Mouse (Mus musculus) MEL (cell line): ENCODE data around the gene Bsn. TPM values are rescaled to one million over a fixed set of nuclear protein-coding genes. Genes with fewer than 3 reads are reported as not detected.

Experiments used
- DNase-seq: peaks from one replicate; pipeline ENCODE4 v3.0.0; 2011; ENCODE audit warnings: low read depth, low spot score
- H3K27ac ChIP-seq: 2 replicates; pipeline ENCODE4 v1.5.1; 2012; ENCODE audit warnings: low read depth, mild to moderate bottlenecking, control low read depth, low read length, moderate library complexity; ENCODE audit not compliant: control insufficient read depth
- H3K27me3 ChIP-seq, 2 experiments: fragments of 150-350 bp in 1 of 2; sonication (generic) in 1 of 2; 2 replicates each; pipeline ENCODE4 v1.6.1; 2012; ENCODE audit warnings: low read length in 2 of 2, mild to moderate bottlenecking in 2 of 2, improper control_type of control experiment in 1 of 2, moderate library complexity in 1 of 2; ENCODE audit not compliant: insufficient read depth in 2 of 2, control insufficient read depth in 1 of 2
- H3K36me3 ChIP-seq, 2 experiments: 2 replicates each; pipeline ENCODE4 v1.6.1; 2012 to 2014; ENCODE audit warnings: low read length in 2 of 2, improper control_type of control experiment in 1 of 2, inconsistent platforms in 1 of 2, mild to moderate bottlenecking in 1 of 2; ENCODE audit not compliant: insufficient read depth in 2 of 2, control insufficient read depth in 1 of 2
- H3K4me1 ChIP-seq, 2 experiments: fragments of 150-350 bp in 1 of 2; sonication (generic) in 1 of 2; 2 replicates each; pipeline ENCODE4 v1.6.1; 2012; ENCODE audit warnings: low read length in 2 of 2, improper control_type of control experiment in 1 of 2, mild to moderate bottlenecking in 1 of 2; ENCODE audit not compliant: insufficient read depth in 2 of 2, control insufficient read depth in 1 of 2
- H3K4me3 ChIP-seq, 2 experiments: fragments of 150-350 bp in 1 of 2; sonication (generic) in 1 of 2; 2 replicates each; pipeline ENCODE4 v1.5.1; 2012; ENCODE audit warnings: low read depth in 2 of 2, low read length in 2 of 2, mild to moderate bottlenecking in 2 of 2, moderate library complexity in 2 of 2, control low read depth in 1 of 2, improper control_type of control experiment in 1 of 2; ENCODE audit not compliant: control insufficient read depth in 1 of 2, insufficient read depth in 1 of 2
- H3K79me2 ChIP-seq: 2 replicates; pipeline ENCODE4 v1.6.1; 2012; ENCODE audit warnings: mild to moderate bottlenecking, low read length, moderate library complexity; ENCODE audit not compliant: control insufficient read depth, poor library complexity, insufficient read depth
- H3K9ac ChIP-seq: 2 replicates; pipeline ENCODE4 v1.6.1; 2012; ENCODE audit warnings: low read depth, mild to moderate bottlenecking, control low read depth, low read length, moderate library complexity; ENCODE audit not compliant: control insufficient read depth, poor library complexity, severe bottlenecking
- H3K9me3 ChIP-seq: fragments of 150-350 bp; sonication (generic); replicated peaks from 2 replicates; pipeline ENCODE4 v1.6.1; 2012; ENCODE audit warnings: mild to moderate bottlenecking, low read length, improper control_type of control experiment, moderate library complexity; ENCODE audit not compliant: insufficient read depth
- BHLHE40 ChIP-seq: IDR thresholded peaks from 2 replicates; pipeline ENCODE4 v1.6.1; 2012; ENCODE audit warnings: low read depth, mild to moderate bottlenecking, inconsistent platforms, low read length, improper control_type of control experiment, borderline replicate concordance
- CTCF ChIP-seq, 3 experiments: IDR thresholded peaks in 2 of 3; conservative IDR thresholded peaks in 1 of 3; 2 replicates each; pipeline ENCODE4 v1.5.1; 2011 to 2012; ENCODE audit warnings: low read length in 3 of 3, low read depth in 2 of 3, mild to moderate bottlenecking in 2 of 3, improper control_type of control experiment in 1 of 3, inconsistent platforms in 1 of 3, mixed read lengths in 1 of 3, moderate library complexity in 1 of 3; ENCODE audit not compliant: control insufficient read depth in 1 of 3, insufficient read depth in 1 of 3, poor library complexity in 1 of 3, severe bottlenecking in 1 of 3
- E2F4 ChIP-seq: IDR thresholded peaks from 2 replicates; pipeline ENCODE4 v1.6.1; 2011; ENCODE audit warnings: low read depth, low read length, improper control_type of control experiment, borderline replicate concordance
- ELF1 ChIP-seq: IDR thresholded peaks from 2 replicates; pipeline ENCODE4 v1.6.1; 2014; ENCODE audit warnings: low read depth, mild to moderate bottlenecking, inconsistent platforms, low read length, improper control_type of control experiment, moderate library complexity
- ETS1 ChIP-seq: IDR thresholded peaks from 2 replicates; pipeline ENCODE4 v1.6.1; 2012; ENCODE audit warnings: low read depth, mild to moderate bottlenecking, inconsistent platforms, low read length, improper control_type of control experiment, moderate library complexity
- HCFC1 ChIP-seq: IDR thresholded peaks from 2 replicates; pipeline ENCODE4 v1.6.1; 2012; ENCODE audit warnings: low read depth, mild to moderate bottlenecking, inconsistent platforms, low read length, improper control_type of control experiment, moderate library complexity
- MAX ChIP-seq: IDR thresholded peaks from 2 replicates; pipeline ENCODE4 v1.6.1; 2011; ENCODE audit warnings: low read length, improper control_type of control experiment
- MYB ChIP-seq: IDR thresholded peaks from 2 replicates; pipeline ENCODE4 v1.6.1; 2011; ENCODE audit warnings: mild to moderate bottlenecking, low read depth, low read length, improper control_type of control experiment
- MYC ChIP-seq: IDR thresholded peaks from 2 replicates; pipeline ENCODE4 v1.6.1; 2011; ENCODE audit warnings: low read depth, mild to moderate bottlenecking, low read length, improper control_type of control experiment, moderate library complexity
- NRF1 ChIP-seq: IDR thresholded peaks from 2 replicates; pipeline ENCODE4 v1.6.1; 2014; ENCODE audit warnings: low read depth, mild to moderate bottlenecking, inconsistent platforms, low read length, improper control_type of control experiment, moderate library complexity; ENCODE audit not compliant: poor library complexity, insufficient read depth, severe bottlenecking
- POLR2AphosphoS2 ChIP-seq: IDR thresholded peaks from 2 replicates; pipeline ENCODE4 v1.6.1; 2011; ENCODE audit warnings: low read length, improper control_type of control experiment
- RAD21 ChIP-seq: IDR thresholded peaks from 2 replicates; pipeline ENCODE4 v1.6.1; 2011; ENCODE audit warnings: mild to moderate bottlenecking, low read depth, low read length, improper control_type of control experiment
- SIN3A ChIP-seq: IDR thresholded peaks from 2 replicates; pipeline ENCODE4 v1.6.1; 2012; ENCODE audit warnings: low read length, improper control_type of control experiment, inconsistent platforms
- SMC3 ChIP-seq: IDR thresholded peaks from 2 replicates; pipeline ENCODE4 v1.6.1; 2011; ENCODE audit warnings: low read depth, low read length, improper control_type of control experiment
- TAL1 ChIP-seq: IDR thresholded peaks from 2 replicates; pipeline ENCODE4 v1.6.1; 2012; ENCODE audit warnings: mild to moderate bottlenecking, inconsistent platforms, low read length, moderate library complexity, mixed read lengths
- TBP ChIP-seq: IDR thresholded peaks from 2 replicates; pipeline ENCODE4 v1.8.0; 2011; ENCODE audit warnings: low read depth, low read length, improper control_type of control experiment
- UBTF ChIP-seq: IDR thresholded peaks from 2 replicates; pipeline ENCODE4 v1.6.1; 2012; ENCODE audit warnings: low read depth, mild to moderate bottlenecking, inconsistent platforms, low read length, improper control_type of control experiment, moderate library complexity, borderline replicate concordance; ENCODE audit not compliant: insufficient read depth
- USF1 ChIP-seq: IDR thresholded peaks from 2 replicates; pipeline ENCODE4 v1.6.1; 2014; ENCODE audit warnings: low read depth, mild to moderate bottlenecking, inconsistent platforms, low read length, improper control_type of control experiment, moderate library complexity
- ZKSCAN1 ChIP-seq: IDR thresholded peaks from 2 replicates; pipeline ENCODE4 v1.6.1; 2012; ENCODE audit warnings: low read depth, mild to moderate bottlenecking, inconsistent platforms, low read length, improper control_type of control experiment, moderate library complexity
- polyA plus RNA-seq, 2 experiments: library from polyadenylated mRNA; stranded (reverse) in 1 of 2; unstranded in 1 of 2; fragments of >175 nt in 1 of 2; fragments of >200 nt in 1 of 2; gene quantifications; 2 replicates each; pipeline versions ENCODE4 v1.2.1 to v1.2.4; 2012; ENCODE audit warnings: low replicate concordance in 2 of 2, low read depth in 1 of 2; ENCODE audit not compliant: insufficient read length in 2 of 2, insufficient read depth in 1 of 2, missing spikeins in 1 of 2
- total RNA-seq: library from RNA; depleted of rRNA; stranded (reverse); fragments of 300-350 nt; gene quantifications from 2 replicates; pipeline ENCODE4 v1.2.3, GENCODE M21; 2012

Gene Bsn
- total and polyA plus RNA-seq, 3 experiments: 3.5 to 5.6 TPM; not detected in 1

DNA sequence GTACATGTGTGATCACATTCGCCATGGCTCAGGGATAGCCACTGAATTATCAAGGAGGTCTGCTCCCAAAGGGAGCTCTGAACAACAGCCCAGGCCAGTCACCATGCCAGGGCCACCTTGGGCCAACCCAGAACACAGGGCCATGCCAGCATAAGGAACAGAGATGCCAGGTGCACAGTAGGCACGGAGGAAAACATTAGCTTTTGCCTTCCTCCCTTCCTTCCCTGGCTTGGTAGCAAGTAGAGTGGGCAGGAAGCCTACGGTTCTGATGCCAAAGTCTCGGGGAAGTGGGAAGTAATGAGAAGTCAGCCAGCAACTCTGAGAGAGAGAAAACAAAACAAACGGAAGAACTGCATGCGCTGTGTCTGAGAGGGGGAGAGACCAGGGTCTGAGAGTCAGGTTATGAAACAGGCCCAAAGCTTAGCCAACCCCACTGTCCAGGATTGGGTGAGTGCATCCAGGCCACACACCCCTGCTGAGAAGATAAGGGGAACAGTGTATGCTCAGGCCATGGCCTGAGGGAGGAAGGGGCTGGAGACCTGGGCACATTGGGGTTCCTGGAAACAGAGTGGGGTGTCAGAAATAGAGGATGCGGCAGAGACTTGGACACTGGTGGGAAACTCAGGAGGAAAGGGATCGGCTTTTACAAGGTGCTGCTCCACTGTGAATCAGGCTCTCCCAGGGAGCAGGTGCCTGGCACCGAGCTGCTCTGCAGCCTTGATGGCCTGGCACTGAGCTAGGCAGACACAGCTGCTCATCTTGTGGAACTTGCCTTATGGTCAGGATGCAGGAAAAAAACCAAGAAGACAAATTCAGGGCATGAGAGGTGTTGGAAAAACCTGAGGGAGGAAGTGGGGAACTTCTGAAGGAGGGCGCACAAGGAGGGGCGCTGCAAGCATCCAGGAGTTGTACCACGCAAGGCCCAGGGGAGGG is 36.4 kb downstream of the Bsn start:
- H3K79me2 ChIP-seq: no peaks in the 10 kb centered on the region
- no peak for TF ChIP-seq HCFC1
- no peak for TF ChIP-seq USF1
- no peak for TF ChIP-seq TAL1
- TF ChIP-seq ZKSCAN1: no peak
- no peak for TF ChIP-seq CTCF (IDR thresholded peaks at IDR 0.05 in 2 of 3, conservative IDR thresholded peaks at IDR 0.05 in 1 of 3; ENCODE audit: control insufficient read depth in 1 of 3, insufficient read depth in 1 of 3, low read depth in 2 of 3, low read length in 3 of 3, poor library complexity in 1 of 3, severe bottlenecking in 1 of 3)
- TF ChIP-seq, all 39 proteins: peak for 0
- DNase-seq: no peak
- H3K9me3 ChIP-seq: no peaks in the 10 kb centered on the region
- no peak overlapping the region for H3K27ac ChIP-seq
- H3K27me3 ChIP-seq: peaks cover 3 to 6% of the 10 kb centered on the region in 2 experiments
- H3K4me1 ChIP-seq: no peaks in the 10 kb centered on the region
- no peak overlapping the region for H3K9ac ChIP-seq
- H3K36me3 ChIP-seq: no peaks in the 10 kb centered on the region
- H3K4me3 ChIP-seq: no peak overlapping the region

DNA sequence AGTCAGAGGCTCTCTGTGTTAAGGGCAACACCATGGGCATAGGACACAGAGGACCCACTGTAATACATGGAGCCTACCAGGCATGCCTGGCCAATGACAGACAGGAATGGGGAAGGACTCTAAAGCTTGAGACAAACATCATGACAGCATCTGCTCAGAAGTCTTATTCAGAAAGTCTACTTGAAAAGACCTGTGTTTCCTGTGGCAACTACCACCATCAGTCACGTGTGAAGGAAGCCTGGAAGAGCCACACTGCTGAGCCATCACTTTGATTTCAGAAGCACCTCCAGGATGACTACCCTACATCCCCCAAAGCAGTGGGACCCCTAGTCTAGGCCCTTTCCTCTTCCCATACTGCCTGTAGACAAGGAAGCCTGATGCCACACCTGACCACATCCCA is 39.7 kb downstream of the Bsn start:
- no peak overlapping the region for H3K27ac ChIP-seq
- H3K27me3 ChIP-seq: peaks cover 3 to 4% of the 10 kb centered on the region in 2 experiments
- H3K79me2 ChIP-seq: no peaks in the 10 kb centered on the region
- no peak overlapping the region for H3K4me3 ChIP-seq
- H3K36me3 ChIP-seq: peaks cover 0 to 10% of the 10 kb centered on the region in 2 experiments; a peak in 2 of 4 replicates
- H3K4me1 ChIP-seq: peaks cover 7 to 16% of the 10 kb centered on the region in 2 experiments
- no peak for TF ChIP-seq MYB
- TF ChIP-seq HCFC1: no peak
- no peak for TF ChIP-seq ETS1
- TF ChIP-seq CTCF (IDR thresholded peaks at IDR 0.05 in 2 of 3, conservative IDR thresholded peaks at IDR 0.05 in 1 of 3; ENCODE audit: control insufficient read depth in 1 of 3, insufficient read depth in 1 of 3, low read depth in 2 of 3, low read length in 3 of 3, poor library complexity in 1 of 3, severe bottlenecking in 1 of 3): no peak
- no peak for TF ChIP-seq ELF1
- TF ChIP-seq SMC3: no peak
- no peak for TF ChIP-seq SIN3A
- TF ChIP-seq E2F4: no peak
- TF ChIP-seq BHLHE40: no peak
- no peak for TF ChIP-seq NRF1
- TF ChIP-seq MAX: no peak
- no peak for TF ChIP-seq TBP
- no peak for TF ChIP-seq RAD21
- no peak for TF ChIP-seq POLR2AphosphoS2
- TF ChIP-seq MYC: no peak
- TF ChIP-seq UBTF: no peak
- TF ChIP-seq USF1: no peak
- H3K9ac ChIP-seq: no peak overlapping the region
- DNase-seq: no peak
- no peaks in the 10 kb centered on the region for H3K9me3 ChIP-seq
